Mouse (Mus musculus) heart, adult 2 months (tissue): Measurements from ENCODE around the gene Gm11172.

ENCODE experiments used
- CTCF ChIP-seq: fragments of 200-600 bp; IDR thresholded peaks from 2 replicates; pipeline ENCODE4 v1.8.1; 2022; ENCODE audit warnings: antibody characterized with exemption, mild to moderate bottlenecking, moderate library complexity
- EP300 ChIP-seq: fragments of 200-500 bp; IDR thresholded peaks from 2 replicates; pipeline ENCODE4 v1.6.1; 2011; ENCODE audit warnings: low read depth, low read length, control low read depth; ENCODE audit not compliant: insufficient read depth

DNA sequence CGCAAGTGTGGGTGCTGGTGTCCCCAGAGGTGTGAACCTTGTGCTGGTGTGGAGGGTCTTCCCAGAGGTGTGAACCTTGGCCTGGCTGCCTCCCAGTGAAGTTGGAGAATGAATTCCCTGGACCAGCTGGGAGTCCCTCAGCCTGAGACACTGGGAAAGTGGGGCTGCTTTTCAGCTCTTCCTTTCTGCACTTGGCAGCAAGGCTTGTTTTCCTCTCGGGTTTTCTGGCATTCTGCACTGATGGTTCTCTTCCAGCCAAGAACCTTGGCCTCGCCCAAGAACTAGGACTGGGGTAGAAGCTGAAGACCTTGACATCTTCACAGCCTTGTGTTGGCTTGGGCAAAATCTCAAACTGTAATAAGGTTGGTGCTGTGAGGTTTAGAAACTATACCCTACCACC is 48.7 kb downstream of the Gm11172 start:
- TF ChIP-seq CTCF (no peak), EP300 (no peak)
